ENCODE assay signal across 1 mouse cellular context in the genomic region with DNA sequence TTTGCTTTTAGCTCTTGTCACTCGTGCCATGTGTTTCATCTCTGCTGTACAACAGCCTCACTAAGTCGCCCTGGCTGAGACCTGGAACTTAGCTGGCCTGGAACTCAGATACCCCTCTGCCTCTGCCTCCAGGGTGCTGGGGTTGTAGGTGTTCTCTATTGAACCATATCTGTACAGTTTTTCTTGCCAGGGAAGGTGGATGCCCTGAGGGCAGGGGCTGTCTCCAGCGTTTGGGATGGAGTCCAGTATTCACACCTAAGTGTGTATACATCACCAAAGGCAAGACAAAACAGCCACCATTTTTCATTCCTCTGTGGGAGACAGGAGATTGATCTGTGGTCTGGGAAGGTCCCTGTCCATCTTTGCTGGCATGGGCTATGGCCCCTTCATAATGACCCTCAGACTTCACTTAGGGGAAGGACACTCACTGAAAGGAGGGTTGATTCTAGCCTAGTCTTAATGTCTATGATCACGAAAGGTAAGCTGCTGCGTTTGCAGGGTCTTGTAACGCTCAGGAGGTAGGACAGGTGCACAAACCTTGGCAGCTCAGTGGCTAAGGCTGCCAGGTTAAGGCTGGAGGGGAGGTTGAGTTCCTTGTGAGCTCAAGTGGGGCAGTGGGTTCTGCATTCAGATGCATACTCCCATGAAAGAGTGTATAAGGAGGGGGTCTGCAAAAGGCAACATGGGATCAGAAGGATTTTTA.
TF ChIP-seq lines count a peak whose summit lies in the region.

No protein-coding gene starts in this region.

TF ChIP-seq in MEL, 35 proteins besides CTCF, POLR2A, EP300 and RAD21 (continued from another document):
- no peak for TF ChIP-seq BHLHE40 (IDR thresholded peaks at IDR 0.05; ENCODE audit: borderline replicate concordance, low read depth, low read length)
- TF ChIP-seq MEF2A (IDR thresholded peaks at IDR 0.05; ENCODE audit: extremely low read depth, insufficient replicate concordance, low read depth, low read length, poor library complexity, severe bottlenecking), result no peak
- TF ChIP-seq TCF12 (IDR thresholded peaks at IDR 0.05; ENCODE audit: low read depth, low read length), result no peak
- TF ChIP-seq MXI1 (IDR thresholded peaks at IDR 0.05; ENCODE audit: low read depth, low read length), result no peak
- peak; percentile 4; the same call in 1 of the 2 replicates for TF ChIP-seq SIN3A (IDR thresholded peaks at IDR 0.05; ENCODE audit: low read length)
- TF ChIP-seq TAL1 (IDR thresholded peaks at IDR 0.05; ENCODE audit: low read length), result no peak
- TF ChIP-seq TBP (IDR thresholded peaks at IDR 0.05; ENCODE audit: low read depth, low read length), result no peak
- no peak for TF ChIP-seq ZMIZ1 (IDR thresholded peaks at IDR 0.05; ENCODE audit: low read depth, low read length)
- TF ChIP-seq ETS1 (IDR thresholded peaks at IDR 0.05; ENCODE audit: low read depth, low read length), result no peak
- TF ChIP-seq ZC3H11A (IDR thresholded peaks at IDR 0.05; ENCODE audit: low read depth, low read length), result no peak
- no peak for TF ChIP-seq MAFK (IDR thresholded peaks at IDR 0.05; ENCODE audit: borderline replicate concordance, low read depth, low read length)
- 0 out of 2 replicates have a peak, but pooled peaks have one; percentile 2 for TF ChIP-seq MAX (IDR thresholded peaks at IDR 0.05; ENCODE audit: low read length)
TF ChIP-seq in MEL: peak in this region for 2.
